Mouse (Mus musculus) inflammation-experienced regulatory T-cells (primary cell): ENCODE data around the gene Olfr1535. TPM values are rescaled to one million over a fixed set of nuclear protein-coding genes. Genes with fewer than 3 reads are reported as not detected.

Source experiments
- polyA plus RNA-seq, 2 experiments: library from polyadenylated mRNA; unstranded; fragments of 100-300 nt; shearing (Covaris generic); gene quantifications; one replicate each; pipeline ENCODE4 v1.2.1; 2017

The Olfr1535 gene
- 1 to 10 TPM in 1 of 2 experiments, under 1 TPM in 1; 0.95 to 2.1 TPM for polyA plus RNA-seq

GRCm38 (mm10) chr13:21559793-21560192 lies at the start of gene Olfr1535:
Gene Olfr1535, minus strand, starts transcription at chr13:21559893.

GRCm38 (mm10) chr13:21581659-21582058 lies 22.0 kb upstream of the Olfr1535 start, which contains the start of gene Olfr1364:
Gene Olfr1364, minus strand, starts transcription at chr13:21581759.

GRCm38 (mm10) chr13:21542708-21543107 lies 17.0 kb downstream of the Olfr1535 start, which contains the start of gene Olfr1366:
Gene Olfr1366, minus strand, starts transcription at chr13:21542808.

GRCm38 (mm10) chr13:21530781-21531201 lies 28.9 kb downstream of the Olfr1535 start, which contains the start of gene Zkscan8:
Gene Zkscan8, minus strand, starts transcription at chr13:21531120.

Other genes starting within 250 kb of the Olfr1535 start
- gene Gpx6, start 247.8 kb downstream of the Olfr1535 start, polyA plus RNA-seq = under 1 TPM; 0.23 to 0.77 TPM
- gene Olfr1367, start 213.0 kb downstream of the Olfr1535 start, polyA plus RNA-seq = not detected
- gene Zscan12, start 197.1 kb downstream of the Olfr1535 start, polyA plus RNA-seq = 10 to 100 TPM in 1 of 2 experiments, 1 to 10 TPM in 1; 8.3 to 13.5 TPM
- gene Zkscan3, start 157.1 kb downstream of the Olfr1535 start, polyA plus RNA-seq = 10 to 100 TPM; 57.4 to 65.7 TPM
- gene Pgbd1, start 118.8 kb downstream of the Olfr1535 start, polyA plus RNA-seq = under 1 TPM; 0.23 to 0.53 TPM
- 1 to 10 TPM; 7.6 to 7.7 TPM for gene Zscan26, start 106.2 kb downstream of the Olfr1535 start, polyA plus RNA-seq
- gene Nkapl, start 91.4 kb downstream of the Olfr1535 start, polyA plus RNA-seq = under 1 TPM; 0.11 to 0.44 TPM
- gene Zkscan4, start 81.0 kb downstream of the Olfr1535 start, polyA plus RNA-seq = not detected
- not detected for gene Gm10065, start 80.5 kb downstream of the Olfr1535 start, polyA plus RNA-seq
- gene AK157302, start 64.7 kb downstream of the Olfr1535 start, polyA plus RNA-seq = under 1 TPM; 0.08 to 0.54 TPM
- 10 to 100 TPM; 10.6 to 16.4 TPM for gene Gm11273, start 58.5 kb downstream of the Olfr1535 start, polyA plus RNA-seq
- 10 to 100 TPM in 1 of 2 experiments, 1 to 10 TPM in 1; 7.6 to 12.8 TPM for gene Zkscan8, start 28.8 kb downstream of the Olfr1535 start, polyA plus RNA-seq
- not detected for gene Olfr1366, start 17.1 kb downstream of the Olfr1535 start, polyA plus RNA-seq
- not detected for gene Olfr1364, start 21.9 kb upstream of the Olfr1535 start, polyA plus RNA-seq
- not detected for gene Olfr1362, start 54.1 kb upstream of the Olfr1535 start, polyA plus RNA-seq
- gene Olfr11, start 82.6 kb upstream of the Olfr1535 start, polyA plus RNA-seq = not detected
- gene Olfr1361, start 103.5 kb upstream of the Olfr1535 start, polyA plus RNA-seq = under 1 TPM in 1 of 2 experiments, not detected in 1; 0.60 TPM
- under 1 TPM in 1 of 2 experiments, not detected in 1; 0.21 TPM for gene Olfr1360, start 117.5 kb upstream of the Olfr1535 start, polyA plus RNA-seq
- gene Olfr1359, start 138.2 kb upstream of the Olfr1535 start, polyA plus RNA-seq = under 1 TPM in 1 of 2 experiments, not detected in 1; 0.71 TPM
- gene Hist1h2bl, start 156.2 kb upstream of the Olfr1535 start, polyA plus RNA-seq = 1 to 10 TPM in 1 of 2 experiments, not detected in 1; 1.4 TPM
- gene Hist1h2ai, start 156.5 kb upstream of the Olfr1535 start, polyA plus RNA-seq = 10 to 100 TPM; 14.1 to 15.1 TPM
- 1 to 10 TPM; 1.7 to 2.2 TPM for gene Hist1h3h, start 157.8 kb upstream of the Olfr1535 start, polyA plus RNA-seq
- not detected for gene Hist1h2bm, start 162.2 kb upstream of the Olfr1535 start, polyA plus RNA-seq
- gene Hist1h4j, start 175.2 kb upstream of the Olfr1535 start, polyA plus RNA-seq = under 1 TPM in 1 of 2 experiments, not detected in 1; 0.34 TPM
- gene Hist1h4k, start 190.6 kb upstream of the Olfr1535 start, polyA plus RNA-seq = 10 to 100 TPM in 1 of 2 experiments, 1 to 10 TPM in 1; 4.7 to 30.8 TPM
- gene Hist1h2ak, start 193.9 kb upstream of the Olfr1535 start, polyA plus RNA-seq = 1 to 10 TPM; 2.4 to 8.2 TPM
- gene Hist1h2bn, start 194.2 kb upstream of the Olfr1535 start, polyA plus RNA-seq = 1 to 10 TPM; 3.2 to 5.7 TPM
- 1 to 10 TPM; 2.0 to 3.3 TPM for gene Hist1h1b, start 220.7 kb upstream of the Olfr1535 start, polyA plus RNA-seq
- gene Hist1h3i, start 223.5 kb upstream of the Olfr1535 start, polyA plus RNA-seq = 1 to 10 TPM in 1 of 2 experiments, not detected in 1; 1.5 TPM
- 1 to 10 TPM; 2.5 to 3.2 TPM for gene Hist1h2an, start 227.3 kb upstream of the Olfr1535 start, polyA plus RNA-seq
- gene Hist1h2bp, start 227.6 kb upstream of the Olfr1535 start, polyA plus RNA-seq = 1 to 10 TPM in 1 of 2 experiments, not detected in 1; 1.6 TPM